Mouse (Mus musculus) embryo, embryonic 11 days (tissue): Measurements from ENCODE around the gene Abcg1.
A peak's percentile ranks its signal among the peaks of the same experiment; 100 is the strongest.

ENCODE experiments used
- DNase-seq: peaks from one replicate; pipeline ENCODE4 v3.0.0-alpha.2; 2015

Abcg1 gene

GRCm38 (mm10) chr17:31133776-31134175 lies 76.3 kb downstream of the Abcg1 start:
- no peak for DNase-seq

- no peak for DNase-seq
These were observed 77.4 kb downstream of the Abcg1 start for GRCm38 (mm10) chr17:31134913-31135312.

- DNase-seq, result no peak
These were observed 78.8 kb downstream of the Abcg1 start for GRCm38 (mm10) chr17:31136291-31136690.

- no peak for DNase-seq
These were observed 79.3 kb downstream of the Abcg1 start for GRCm38 (mm10) chr17:31136821-31137220.

- peak; percentile 77 for DNase-seq
These were observed 80.9 kb downstream of the Abcg1 start for GRCm38 (mm10) chr17:31138398-31138797.

GRCm38 (mm10) chr17:31142116-31142515 lies 84.6 kb downstream of the Abcg1 start:
- no peak for DNase-seq

- no peak for DNase-seq
These were observed 86.9 kb downstream of the Abcg1 start, which contains the start of gene Tff2 for GRCm38 (mm10) chr17:31144040-31145037. Gene Tff2 (minus strand): TSS chr17:31144282.

- DNase-seq, result no peak
These were observed 88.5 kb downstream of the Abcg1 start for GRCm38 (mm10) chr17:31145998-31146397.

GRCm38 (mm10) chr17:31152512-31152911 lies 95.0 kb downstream of the Abcg1 start:
- DNase-seq, result no peak

- no peak for DNase-seq
These were observed 95.6 kb downstream of the Abcg1 start for GRCm38 (mm10) chr17:31152966-31153499.

- no peak for DNase-seq
These were observed 96.3 kb downstream of the Abcg1 start for GRCm38 (mm10) chr17:31153785-31154184.

GRCm38 (mm10) chr17:31157921-31158320 lies 100.4 kb downstream of the Abcg1 start:
- DNase-seq, result no peak

GRCm38 (mm10) chr17:31160291-31160690 lies 102.8 kb downstream of the Abcg1 start:
- no peak for DNase-seq

- DNase-seq, result no peak
These were observed 105.1 kb downstream of the Abcg1 start for GRCm38 (mm10) chr17:31162607-31163006.

- DNase-seq, result no peak
These were observed 106.3 kb downstream of the Abcg1 start for GRCm38 (mm10) chr17:31163821-31164220.

- DNase-seq, result no peak
These were observed 107.7 kb downstream of the Abcg1 start, which contains the start of gene Tff1 for GRCm38 (mm10) chr17:31165127-31165526. Gene Tff1 (minus strand): TSS chr17:31165277.
